Mouse (Mus musculus): ENCODE data around the gene Pifo. TPM values are rescaled to one million over a fixed set of nuclear protein-coding genes. Genes with fewer than 3 reads are reported as not detected.
"Not testable (repeated sequence)": the region's sequence is repeated elsewhere in the genome, so short reads cannot be mapped to it uniquely, and the experiment has no call there.

Pifo gene
- total RNA-seq (2022), result 1 to 10 TPM in 2 of 4 experiments, under 1 TPM in 2; 0.55 to 1.1 (median 0.81) TPM

- DNase-seq (ENCODE audit: low spot score in 2 of 2), result no peak
Observed at GRCm38 (mm10) chr3:106014546-106014945, at the start of gene Pifo. Gene Pifo (minus strand): TSS chr3:106014646.

- no peak for DNase-seq (ENCODE audit: low spot score in 2 of 2)
Observed at GRCm38 (mm10) chr3:106057966-106058365, 43.5 kb upstream of the Pifo start.

GRCm38 (mm10) chr3:106051896-106052295 lies 37.5 kb upstream of the Pifo start:
- DNase-seq (ENCODE audit: low spot score in 2 of 2), result no peak

GRCm38 (mm10) chr3:106040306-106040705 lies 25.9 kb upstream of the Pifo start:
- no peak for DNase-seq (ENCODE audit: low spot score in 2 of 2)

- no peak for DNase-seq (ENCODE audit: low spot score in 2 of 2)
Observed at GRCm38 (mm10) chr3:106032781-106033180, 18.3 kb upstream of the Pifo start, which contains the start of gene Chil5. Gene Chil5 (minus strand): TSS chr3:106032814.

- DNase-seq (ENCODE audit: low spot score in 2 of 2), result no peak
Observed at GRCm38 (mm10) chr3:106024135-106024534, 9.7 kb upstream of the Pifo start.

- DNase-seq (ENCODE audit: low spot score in 2 of 2), result no peak
Observed at GRCm38 (mm10) chr3:106021840-106022239, 7.4 kb upstream of the Pifo start.

GRCm38 (mm10) chr3:106003360-106003759 lies 11.1 kb downstream of the Pifo start:
- not testable (repeated sequence) for DNase-seq (ENCODE audit: low spot score in 2 of 2)

- DNase-seq (ENCODE audit: low spot score in 2 of 2), result peak in 1 of 2 experiments; percentile 32
Observed at GRCm38 (mm10) chr3:106001416-106002370, 12.8 kb downstream of the Pifo start.

GRCm38 (mm10) chr3:106000707-106001375 lies 13.6 kb downstream of the Pifo start:
- no peak for DNase-seq (ENCODE audit: low spot score in 2 of 2)

GRCm38 (mm10) chr3:105994730-105995129 lies 19.7 kb downstream of the Pifo start:
- no peak for DNase-seq (ENCODE audit: low spot score in 2 of 2)

- DNase-seq (ENCODE audit: low spot score in 2 of 2), result peak in 1 of 2 experiments; percentile 55
Observed at GRCm38 (mm10) chr3:105991653-105992283, 22.7 kb downstream of the Pifo start.

GRCm38 (mm10) chr3:105989611-105990010 lies 24.8 kb downstream of the Pifo start:
- not testable (repeated sequence) for DNase-seq (ENCODE audit: low spot score in 2 of 2)

- DNase-seq (ENCODE audit: low spot score in 2 of 2), result no peak
Observed at GRCm38 (mm10) chr3:105974174-105974573, 40.3 kb downstream of the Pifo start.

GRCm38 (mm10) chr3:105973411-105973810 lies 41.0 kb downstream of the Pifo start, which contains the start of gene Ovgp1:
Gene Ovgp1 (plus strand): TSS chr3:105973711.
- no peak for DNase-seq (ENCODE audit: low spot score in 2 of 2)

- no peak for DNase-seq (ENCODE audit: low spot score in 2 of 2)
Observed at GRCm38 (mm10) chr3:105971831-105972446, 42.5 kb downstream of the Pifo start.

GRCm38 (mm10) chr3:105960700-105961099 lies 53.7 kb downstream of the Pifo start:
- no peak for DNase-seq (ENCODE audit: low spot score in 2 of 2)

- DNase-seq (ENCODE audit: low spot score in 2 of 2), result no peak
Observed at GRCm38 (mm10) chr3:105959999-105960398, 54.4 kb downstream of the Pifo start, which contains the start of gene Atp5f1. Gene Atp5f1 (minus strand): TSS chr3:105960099.

GRCm38 (mm10) chr3:105959585-105959984 lies 54.9 kb downstream of the Pifo start:
- peak in 1 of 2 experiments; percentile 23 for DNase-seq (ENCODE audit: low spot score in 2 of 2)

- peak; percentile 95 to 96 for DNase-seq (ENCODE audit: low spot score in 2 of 2)
Observed at GRCm38 (mm10) chr3:105958974-105959580, 55.4 kb downstream of the Pifo start, which contains the start of gene Wdr77. Gene Wdr77 (plus strand): TSS chr3:105959369.

All from layer of hippocampus, adult 8-10 months (tissue).